Mouse (Mus musculus) embryonic facial prominence, embryonic 11.5 days (tissue): ENCODE results near the gene Cacnb1. TPM values are rescaled to one million over a fixed set of nuclear protein-coding genes. Genes with fewer than 3 reads are reported as not detected.

Source experiments
- ATAC-seq: fragments of 200-750 bp; cut with Nextera tagmentation; replicated peaks from 2 replicates; pipeline ENCODE4 v1.8.0; 2017; ENCODE audit warnings: low read depth; ENCODE audit not compliant: insufficient number of reproducible peaks, low FRiP score, low TSS enrichment
- DNase-seq: peaks from one replicate; pipeline ENCODE4 v3.0.0-alpha.2; 2015; ENCODE audit warnings: low spot score
- H3K27ac ChIP-seq: fragments of 300-500 bp; sonication (generic); replicated peaks from 2 replicates; pipeline ENCODE4 v1.5.1; 2014; ENCODE audit warnings: mild to moderate bottlenecking, low read depth, low read length, control low read depth
- H3K27me3 ChIP-seq: fragments of 300-500 bp; sonication (generic); 2 replicates; pipeline ENCODE4 v1.6.1; 2014; ENCODE audit warnings: mild to moderate bottlenecking, low read length, moderate library complexity, mixed read lengths; ENCODE audit not compliant: control insufficient read depth, insufficient read depth
- H3K36me3 ChIP-seq: fragments of 300-500 bp; sonication (generic); replicated peaks from 2 replicates; pipeline ENCODE4 v1.6.1; 2014; ENCODE audit warnings: low read depth, mild to moderate bottlenecking, low read length, moderate library complexity, mixed read lengths; ENCODE audit not compliant: control insufficient read depth, insufficient read depth
- H3K4me1 ChIP-seq: fragments of 300-500 bp; sonication (generic); 2 replicates; pipeline ENCODE4 v1.6.1; 2014; ENCODE audit warnings: low read length, mixed read lengths; ENCODE audit not compliant: control insufficient read depth, insufficient read depth
- H3K4me2 ChIP-seq: fragments of 300-500 bp; sonication (generic); 2 replicates; pipeline ENCODE4 v1.6.1; 2014; ENCODE audit warnings: low read depth, mild to moderate bottlenecking, control low read depth, low read length, moderate library complexity
- H3K4me3 ChIP-seq: fragments of 300-500 bp; sonication (generic); 2 replicates; pipeline ENCODE4 v1.5.1; 2014; ENCODE audit warnings: low read depth, low read length, control low read depth
- H3K9ac ChIP-seq: fragments of 300-500 bp; sonication (generic); replicated peaks from 2 replicates; pipeline ENCODE4 v1.6.1; 2014; ENCODE audit warnings: mild to moderate bottlenecking, control low read depth, low read length
- H3K9me3 ChIP-seq: fragments of 300-500 bp; sonication (generic); replicated peaks from 2 replicates; pipeline ENCODE4 v1.6.1; 2016; ENCODE audit warnings: mild to moderate bottlenecking, low read length, inconsistent platforms, mixed read lengths; ENCODE audit not compliant: control insufficient read depth
- WGBS: fragments of 180-500 bp; shearing (Covaris S2); extraction: QIAGEN DNeasy Blood & Tissue Kit; methylation state at CpG from one replicate; pipeline ENCODE4 v1.1.7; 2014; 5-methylcytosine and 5-hydroxymethylcytosine counted together
- polyA plus RNA-seq: library from polyadenylated mRNA; unstranded; fragments of >200 nt; fragmentation: Nextera tagmentation; extraction: Ambion mirVana; gene quantifications from 2 replicates; pipeline ENCODE4 v1.2.1, GENCODE M21; 2014

Gene Cacnb1
- polyA plus RNA-seq, 1 experiment from 2014 or later, result 6.5 TPM

- H3K4me2 ChIP-seq, result no peak overlapping the region
- H3K4me3 ChIP-seq, result no peak overlapping the region
- H3K36me3 ChIP-seq, result peaks cover 7% of the 10 kb centered on the region
- DNase-seq (no peak), ATAC-seq (no peak)
- no peaks in the 10 kb centered on the region for H3K27me3 ChIP-seq
- 92% methylated on average over 3 of the region's 3 CpGs for WGBS
- H3K9me3 ChIP-seq, result no peaks in the 10 kb centered on the region
- H3K4me1 ChIP-seq, result peaks cover 15% of the 10 kb centered on the region
- H3K27ac ChIP-seq, result no peak overlapping the region
- no peak overlapping the region for H3K9ac ChIP-seq
Measured at GRCm38 (mm10) chr11:98024516-98024915, 1.7 kb upstream of the Cacnb1 start.

DNA sequence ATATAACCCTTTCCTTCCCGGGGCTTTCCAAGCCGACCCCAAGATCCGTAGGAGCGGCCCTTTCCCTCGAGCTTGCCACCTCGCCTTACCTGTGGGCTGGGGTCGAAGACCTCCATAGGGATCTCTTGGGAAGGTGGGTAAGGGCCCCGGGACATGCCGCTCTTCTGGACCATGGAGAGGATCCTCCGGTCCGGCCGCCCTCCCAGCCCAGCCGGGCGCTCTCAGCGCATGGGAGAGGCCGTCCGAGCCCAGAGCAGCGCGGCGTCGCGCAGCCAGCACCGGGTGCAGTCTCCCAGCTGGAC, 630 bp downstream of the Cacnb1 start:
- peak overlapping the region; percentile 72 for H3K4me2 ChIP-seq
- H3K4me3 ChIP-seq, result peak overlapping the region; percentile 58
- no peaks in the 10 kb centered on the region for H3K27me3 ChIP-seq
- no peaks in the 10 kb centered on the region for H3K9me3 ChIP-seq
- H3K27ac ChIP-seq, result peak overlapping the region; percentile 89
- peak overlapping the region; percentile 93 for H3K9ac ChIP-seq
- ATAC-seq, result peak; percentile 20
- no peaks in the 10 kb centered on the region for H3K36me3 ChIP-seq
- no peak for DNase-seq
- WGBS, result 0% methylated on average over 23 of the region's 23 CpGs
- H3K4me1 ChIP-seq, result peaks cover 17% of the 10 kb centered on the region

DNA sequence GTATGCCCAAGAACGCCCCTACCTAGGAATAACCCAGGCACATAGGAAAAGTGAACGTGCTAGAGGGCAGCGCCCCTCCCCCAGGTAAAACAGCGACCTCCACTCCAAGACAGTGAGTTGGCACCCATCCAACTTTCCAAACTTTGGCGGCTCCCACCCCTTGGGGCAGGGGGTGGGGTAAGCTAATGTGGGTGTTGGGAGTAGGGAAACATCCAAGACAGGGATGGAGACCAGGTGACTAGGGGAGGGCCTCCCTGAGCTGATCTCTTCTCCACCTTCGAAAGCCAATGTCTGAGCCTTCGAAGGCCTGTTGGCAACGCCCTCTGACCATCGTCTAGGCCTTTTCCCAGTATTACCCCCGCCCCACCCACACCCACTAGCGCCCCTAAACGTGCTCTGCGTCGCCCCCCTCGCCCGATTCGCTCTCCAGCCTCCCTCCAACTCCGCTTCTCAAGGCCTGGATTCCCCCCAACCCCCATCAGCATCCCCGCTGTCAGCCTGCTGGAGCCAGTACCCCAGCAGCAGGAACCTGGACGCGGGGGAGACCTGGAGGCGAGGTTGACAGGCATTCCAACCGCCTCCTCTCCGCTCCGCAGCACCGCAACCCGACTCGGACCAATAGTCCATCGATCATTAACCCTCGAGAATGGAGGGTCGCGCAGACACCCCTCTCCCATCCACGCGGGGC, 1.1 kb downstream of the Cacnb1 start:
- Histone ChIP-seq H3K4me2 (peak overlapping the region; percentile 72), H3K4me3 (peak overlapping the region; percentile 58), H3K4me1 (peaks cover 17% of the 10 kb centered on the region), H3K9ac (peak overlapping the region; percentile 93), H3K27ac (peak overlapping the region; percentile 89; the same call in 1 of the 2 replicates), H3K27me3 (no peaks in the 10 kb centered on the region), H3K36me3 (no peaks in the 10 kb centered on the region), H3K9me3 (no peaks in the 10 kb centered on the region)
- WGBS, result 4% methylated on average over 34 of the region's 34 CpGs
- DNase-seq (peak; percentile 48), ATAC-seq (no peak)

DNA sequence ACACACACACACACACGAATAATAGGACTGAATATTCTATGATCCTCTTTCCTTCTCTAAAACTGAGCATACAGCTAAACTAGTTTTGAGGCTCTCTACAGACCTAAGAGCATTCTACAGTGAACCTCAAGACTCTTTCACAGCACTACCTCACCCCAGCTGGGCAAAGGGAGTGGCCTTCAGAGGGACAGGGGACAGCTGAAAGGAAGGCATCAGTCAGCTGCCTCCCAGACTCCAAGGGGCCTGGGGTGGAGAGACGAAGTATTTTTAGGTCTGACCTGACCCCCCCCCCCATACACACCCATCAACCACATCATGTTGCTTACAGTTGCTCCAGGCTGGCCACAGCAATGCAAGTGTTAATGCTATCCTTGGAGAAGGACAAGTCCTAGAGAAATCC, 1.7 kb downstream of the Cacnb1 start:
- H3K4me1 ChIP-seq, result peaks cover 17% of the 10 kb centered on the region
- ATAC-seq (no peak), DNase-seq (no peak)
- H3K27me3 ChIP-seq, result no peaks in the 10 kb centered on the region
- 62% methylated on average over 2 of the region's 2 CpGs for WGBS
- no peak overlapping the region; the same call in 1 of the 2 replicates for H3K4me2 ChIP-seq
- H3K9ac ChIP-seq, result no peak overlapping the region
- no peaks in the 10 kb centered on the region for H3K9me3 ChIP-seq
- H3K4me3 ChIP-seq, result no peak overlapping the region; the same call in 1 of the 2 replicates
- no peak overlapping the region for H3K27ac ChIP-seq
- H3K36me3 ChIP-seq, result no peaks in the 10 kb centered on the region

DNA sequence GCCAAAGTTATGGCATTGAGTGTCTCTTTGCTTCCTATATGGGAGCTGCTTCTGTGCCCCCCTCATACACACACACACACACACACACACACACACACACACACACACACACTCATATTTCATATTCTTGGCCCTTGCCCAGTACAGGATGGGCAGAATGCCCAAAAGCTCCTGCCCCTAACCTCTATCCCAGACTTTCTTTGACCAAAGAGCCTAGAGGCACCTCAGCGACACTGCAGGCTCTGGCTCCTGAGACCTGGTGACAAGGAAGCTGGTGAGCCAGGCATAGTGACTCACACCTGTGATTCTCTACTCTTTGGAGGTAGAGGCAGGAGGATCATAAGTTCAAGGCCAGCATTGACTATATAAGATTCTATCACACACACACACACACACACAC, 2.1 kb downstream of the Cacnb1 start:
- H3K4me3 ChIP-seq, result no peak overlapping the region
- DNase-seq (no peak), ATAC-seq (no peak)
- H3K4me1 ChIP-seq, result peaks cover 15% of the 10 kb centered on the region
- no peaks in the 10 kb centered on the region for H3K9me3 ChIP-seq
- no peak overlapping the region for H3K27ac ChIP-seq
- H3K9ac ChIP-seq, result no peak overlapping the region
- H3K36me3 ChIP-seq, result no peaks in the 10 kb centered on the region
- no peaks in the 10 kb centered on the region for H3K27me3 ChIP-seq
- no peak overlapping the region for H3K4me2 ChIP-seq
- WGBS, result 61% methylated on average over 1 of the region's 1 CpGs

GRCm38 (mm10) chr11:98019883-98020610, 2.8 kb downstream of the Cacnb1 start:
- DNase-seq (no peak), ATAC-seq (no peak)
- Histone ChIP-seq H3K36me3 (no peaks in the 10 kb centered on the region), H3K27me3 (no peaks in the 10 kb centered on the region), H3K9ac (peak overlapping the region; percentile 18; the same call in 1 of the 2 replicates), H3K4me2 (0 out of 2 replicates have a peak overlapping the region, but pooled peaks have one; percentile 10), H3K9me3 (no peaks in the 10 kb centered on the region), H3K4me1 (peaks cover 14% of the 10 kb centered on the region), H3K4me3 (no peak overlapping the region), H3K27ac (peak overlapping the region; percentile 20; the same call in 1 of the 2 replicates)
- 27% methylated on average over 8 of the region's 8 CpGs for WGBS

GRCm38 (mm10) chr11:98018858-98019641, 3.8 kb downstream of the Cacnb1 start:
- no peak overlapping the region for H3K4me3 ChIP-seq
- peak; percentile 52 for DNase-seq

More at GRCm38 (mm10) chr11:98018858-98019641, 3.8 kb downstream of the Cacnb1 start:
- Histone ChIP-seq H3K9me3 (no peaks in the 10 kb centered on the region), H3K9ac (no peak overlapping the region; the same call in 1 of the 2 replicates), H3K27me3 (no peaks in the 10 kb centered on the region), H3K36me3 (no peaks in the 10 kb centered on the region), H3K27ac (no peak overlapping the region), H3K4me1 (peaks cover 14% of the 10 kb centered on the region), H3K4me2 (no peak overlapping the region)
- ATAC-seq, result no peak
- WGBS, result 36% methylated on average over 10 of the region's 10 CpGs
